Mouse (Mus musculus) lung, postnatal 0 days (tissue): Measurements from ENCODE around the gene Set.

Experiments
- CTCF ChIP-seq: IDR thresholded peaks from 2 replicates; pipeline ENCODE4 v1.5.1; 2016; ENCODE audit warnings: antibody characterized with exemption, mild to moderate bottlenecking
- EP300 ChIP-seq: IDR thresholded peaks from 2 replicates; pipeline ENCODE4 v1.6.1; 2016; ENCODE audit warnings: antibody characterized with exemption, mild to moderate bottlenecking, control low read depth

DNA sequence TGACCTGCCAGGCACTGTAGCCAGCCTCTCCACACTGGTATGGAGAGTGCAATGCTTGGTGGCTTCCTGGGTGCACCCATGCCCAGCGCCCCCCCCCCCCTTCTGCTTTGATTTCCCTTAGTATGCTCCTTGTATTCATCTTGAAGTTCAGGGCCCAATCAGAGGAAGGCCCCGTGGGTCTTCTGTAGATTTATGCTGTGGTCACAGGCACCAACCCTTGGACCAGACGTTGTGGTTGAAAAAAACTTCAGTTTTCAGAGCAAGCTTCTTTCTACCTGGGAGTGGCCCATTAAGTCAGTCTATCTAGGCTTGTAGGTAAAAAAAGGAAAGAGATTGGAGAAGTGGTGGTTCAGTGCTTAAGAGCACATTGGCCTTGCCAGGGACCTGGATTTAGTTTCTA is 6.6 kb downstream of the Set start:
- TF ChIP-seq CTCF (no peak), EP300 (no peak)
